Mouse (Mus musculus) intestine, postnatal 0 days (tissue): ENCODE measurements around the gene Glp2r. TPM values are rescaled to one million over a fixed set of nuclear protein-coding genes. Genes with fewer than 3 reads are reported as not detected.

Experiments
- ATAC-seq: fragments of 200-750 bp; cut with Nextera tagmentation; 2 replicates; pipeline ENCODE4 v1.8.0; 2017; ENCODE audit warnings: mild to moderate bottlenecking, moderate TSS enrichment, moderate library complexity
- H3K27ac ChIP-seq: fragments of 300-500 bp; sonication (generic); 2 replicates; pipeline ENCODE4 v1.5.1; 2014; ENCODE audit warnings: mild to moderate bottlenecking, low read depth, low read length, moderate library complexity
- H3K27me3 ChIP-seq: fragments of 300-500 bp; sonication (generic); replicated peaks from 2 replicates; pipeline ENCODE4 v1.6.1; 2014; ENCODE audit warnings: low read length, mixed read lengths; ENCODE audit not compliant: control insufficient read depth, insufficient read depth
- H3K36me3 ChIP-seq: fragments of 300-500 bp; sonication (generic); 2 replicates; pipeline ENCODE4 v1.6.1; 2014; ENCODE audit warnings: mild to moderate bottlenecking, moderate library complexity; ENCODE audit not compliant: control insufficient read depth, insufficient read depth
- H3K4me1 ChIP-seq: fragments of 300-500 bp; sonication (generic); replicated peaks from 2 replicates; pipeline ENCODE4 v1.6.1; 2014; ENCODE audit warnings: antibody characterized with exemption, low read length, mixed read lengths; ENCODE audit not compliant: control insufficient read depth, insufficient read depth
- H3K4me2 ChIP-seq: fragments of 300-500 bp; sonication (generic); replicated peaks from 2 replicates; pipeline ENCODE4 v1.6.1; 2014; ENCODE audit warnings: low read depth, mild to moderate bottlenecking, moderate library complexity
- H3K4me3 ChIP-seq: fragments of 300-500 bp; sonication (generic); 2 replicates; pipeline ENCODE4 v1.5.1; 2014; ENCODE audit warnings: low read depth, low read length
- H3K9ac ChIP-seq: fragments of 300-500 bp; sonication (generic); 2 replicates; pipeline ENCODE4 v1.6.1; 2014; ENCODE audit warnings: mild to moderate bottlenecking, low read depth, low read length
- H3K9me3 ChIP-seq: fragments of 300-500 bp; sonication (generic); 2 replicates; pipeline ENCODE4 v1.6.1; 2016; ENCODE audit warnings: mixed run types; ENCODE audit not compliant: control insufficient read depth
- CTCF ChIP-seq: sonication (generic); IDR thresholded peaks from 2 replicates; pipeline ENCODE4 v1.5.1; 2016; ENCODE audit warnings: low read depth, mild to moderate bottlenecking, control low read depth, antibody characterized with exemption, moderate library complexity
- WGBS: fragments of 180-500 bp; shearing (Covaris S2); extraction: QIAGEN DNeasy Blood & Tissue Kit; methylation state at CpG from one replicate; pipeline ENCODE4 v1.1.7; 2014; 5-methylcytosine and 5-hydroxymethylcytosine counted together
- polyA plus RNA-seq: library from polyadenylated mRNA; unstranded; fragments of >200 nt; fragmentation: Nextera tagmentation; extraction: Ambion mirVana; gene quantifications from 2 replicates; pipeline ENCODE4 v1.2.1, GENCODE M21; 2015

The Glp2r gene
- polyA plus RNA-seq, 1 experiment from 2014 or later = 2.8 TPM

- ATAC-seq = no peak
- no peak overlapping the region for H3K27ac ChIP-seq
- 0 out of 2 replicates have a peak, but pooled peaks cover 2% of the 10 kb centered on the region for H3K27me3 ChIP-seq
- no peak overlapping the region for H3K4me2 ChIP-seq
- H3K36me3 ChIP-seq = no peaks in the 10 kb centered on the region
- TF ChIP-seq CTCF = no peak
- no peaks in the 10 kb centered on the region for H3K9me3 ChIP-seq
- H3K4me3 ChIP-seq = no peak overlapping the region
- no peaks in the 10 kb centered on the region for H3K4me1 ChIP-seq
- no peak overlapping the region for H3K9ac ChIP-seq
- 65% methylated on average over 3 of the region's 3 CpGs for WGBS
Measured at GRCm38 (mm10) chr11:67734597-67734996, 36.4 kb downstream of the Glp2r start.

- Histone ChIP-seq H3K4me3 (no peak overlapping the region), H3K9ac (no peak overlapping the region), H3K27ac (no peak overlapping the region), H3K4me1 (no peaks in the 10 kb centered on the region), H3K36me3 (no peaks in the 10 kb centered on the region), H3K4me2 (no peak overlapping the region), H3K27me3 (0 out of 2 replicates have a peak, but pooled peaks cover 2% of the 10 kb centered on the region), H3K9me3 (no peaks in the 10 kb centered on the region)
- WGBS = 88% methylated on average over 1 of the region's 1 CpGs
- no peak for ATAC-seq
- TF ChIP-seq CTCF = no peak
Measured at GRCm38 (mm10) chr11:67733726-67734125, 37.2 kb downstream of the Glp2r start.

- no peaks in the 10 kb centered on the region for H3K36me3 ChIP-seq
- H3K27ac ChIP-seq = no peak overlapping the region
- H3K4me2 ChIP-seq = no peak overlapping the region
- no peak overlapping the region for H3K9ac ChIP-seq
- 96% methylated on average over 2 of the region's 2 CpGs for whole genome bisulfite sequencing
- H3K9me3 ChIP-seq = no peaks in the 10 kb centered on the region
- ATAC-seq = no peak
- H3K4me1 ChIP-seq = no peaks in the 10 kb centered on the region
- no peak for TF ChIP-seq CTCF
- H3K4me3 ChIP-seq = no peak overlapping the region
- 0 out of 2 replicates have a peak, but pooled peaks cover 2% of the 10 kb centered on the region for H3K27me3 ChIP-seq
Measured at GRCm38 (mm10) chr11:67731056-67731455, 39.9 kb downstream of the Glp2r start.

- Histone ChIP-seq H3K27me3 (0 out of 2 replicates have a peak, but pooled peaks cover 2% of the 10 kb centered on the region), H3K4me3 (no peak overlapping the region), H3K4me2 (no peak overlapping the region), H3K27ac (no peak overlapping the region), H3K9ac (no peak overlapping the region), H3K36me3 (no peaks in the 10 kb centered on the region), H3K4me1 (no peaks in the 10 kb centered on the region), H3K9me3 (no peaks in the 10 kb centered on the region)
- TF ChIP-seq CTCF = no peak
- ATAC-seq = no peak
Measured at GRCm38 (mm10) chr11:67728726-67729125, 42.2 kb downstream of the Glp2r start.

- Histone ChIP-seq H3K36me3 (no peaks in the 10 kb centered on the region), H3K4me1 (no peaks in the 10 kb centered on the region), H3K4me3 (no peak overlapping the region), H3K9me3 (no peaks in the 10 kb centered on the region), H3K27me3 (no peaks in the 10 kb centered on the region), H3K9ac (no peak overlapping the region), H3K4me2 (no peak overlapping the region), H3K27ac (no peak overlapping the region)
- no peak for TF ChIP-seq CTCF
- no peak for ATAC-seq
- WGBS = 62% methylated on average over 6 of the region's 6 CpGs
Measured at GRCm38 (mm10) chr11:67727095-67727494, 43.9 kb downstream of the Glp2r start.

GRCm38 (mm10) chr11:67723231-67724013 is 47.5 kb downstream of the Glp2r start:
- no peaks in the 10 kb centered on the region for H3K4me1 ChIP-seq
- H3K4me2 ChIP-seq = no peak overlapping the region
- ATAC-seq = no peak
- no peak overlapping the region for H3K4me3 ChIP-seq
- no peaks in the 10 kb centered on the region for H3K9me3 ChIP-seq
- no peak overlapping the region for H3K9ac ChIP-seq
- H3K36me3 ChIP-seq = no peaks in the 10 kb centered on the region
- no peak for TF ChIP-seq CTCF
- H3K27me3 ChIP-seq = no peaks in the 10 kb centered on the region
- WGBS = 68% methylated on average over 8 of the region's 8 CpGs
- no peak overlapping the region for H3K27ac ChIP-seq
